Mouse (Mus musculus): ENCODE measurements around the gene Slc6a12. TPM values are rescaled to one million over a fixed set of nuclear protein-coding genes. Genes with fewer than 3 reads are reported as not detected.
A peak's percentile ranks its signal among the peaks of the same experiment; 100 is the strongest.

The Slc6a12 gene
- under 1 TPM; 0.11 to 0.20 TPM for total RNA-seq (2021)
- long read RNA-seq, experiment 1 = 0 reads
- long read RNA-seq, experiment 2 = 0 reads

DNA sequence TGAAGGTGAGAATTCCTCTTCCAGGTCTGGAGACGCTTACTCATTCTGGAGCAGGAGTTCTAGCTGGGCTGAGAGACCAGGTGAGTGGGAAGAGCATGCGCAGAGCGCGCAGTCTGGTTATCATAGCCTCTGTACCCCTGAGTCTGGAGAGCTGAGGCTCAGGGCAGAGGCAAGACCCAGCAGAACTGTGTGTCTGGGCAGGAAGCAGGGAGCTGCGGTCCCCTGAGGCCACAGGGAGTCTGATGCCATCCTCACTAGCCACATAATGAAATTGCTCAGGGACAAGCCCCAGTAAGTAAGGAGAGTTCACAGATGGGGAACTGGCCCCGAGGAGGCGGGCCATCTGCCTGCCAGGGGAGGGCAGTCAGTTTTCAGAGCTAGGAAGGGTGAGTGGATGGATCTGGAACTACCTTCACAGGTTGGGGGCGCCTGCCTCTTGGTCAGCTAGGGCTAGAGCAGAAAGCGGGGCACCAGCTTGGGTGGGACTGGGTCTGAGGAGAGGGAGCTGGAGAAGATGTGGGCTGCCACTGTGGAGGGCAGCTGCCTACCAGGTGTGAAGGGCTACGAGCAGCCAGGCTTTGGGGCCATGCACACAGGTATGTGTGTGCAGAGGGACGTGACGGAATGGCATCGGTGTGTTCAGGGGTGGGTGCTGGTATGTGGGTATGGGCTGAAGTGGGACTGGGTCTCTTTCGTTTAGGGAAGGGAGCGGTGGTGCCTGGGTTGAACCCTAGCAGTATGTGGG lies at the start of gene Slc6a12:
Gene Slc6a12, plus strand, starts transcription at position 51 of the 745 bp plus-strand sequence.
- DNase-seq = no peak
- Histone ChIP-seq H3K4me3 (no peak within 1 kb of the TSS), H3K27ac (no peak within 1 kb of the TSS)
- intact Hi-C loops (cut with DNase I) = no loop called here
- TF ChIP-seq CTCF (IDR thresholded peaks at IDR 0.05) = no peak

- no peak overlapping the region for H3K4me3 ChIP-seq
- TF ChIP-seq CTCF (IDR thresholded peaks at IDR 0.05) = no peak
- DNase-seq = no peak
- no peak overlapping the region for H3K27ac ChIP-seq
- intact Hi-C loops (cut with DNase I) = no loop called here
Observed at GRCm38 (mm10) chr6:121299317-121299716, 43.6 kb upstream of the Slc6a12 start.

- no peak for TF ChIP-seq CTCF (IDR thresholded peaks at IDR 0.05)
- peak; percentile 49 for DNase-seq
- H3K4me3 ChIP-seq = peak within 1 kb of the TSS; percentile 17
Observed at GRCm38 (mm10) chr6:121299954-121300353, 42.9 kb upstream of the Slc6a12 start, which contains the start of gene Slc6a13. Slc6a13 (plus strand) TSS chr6:121300227.

DNA sequence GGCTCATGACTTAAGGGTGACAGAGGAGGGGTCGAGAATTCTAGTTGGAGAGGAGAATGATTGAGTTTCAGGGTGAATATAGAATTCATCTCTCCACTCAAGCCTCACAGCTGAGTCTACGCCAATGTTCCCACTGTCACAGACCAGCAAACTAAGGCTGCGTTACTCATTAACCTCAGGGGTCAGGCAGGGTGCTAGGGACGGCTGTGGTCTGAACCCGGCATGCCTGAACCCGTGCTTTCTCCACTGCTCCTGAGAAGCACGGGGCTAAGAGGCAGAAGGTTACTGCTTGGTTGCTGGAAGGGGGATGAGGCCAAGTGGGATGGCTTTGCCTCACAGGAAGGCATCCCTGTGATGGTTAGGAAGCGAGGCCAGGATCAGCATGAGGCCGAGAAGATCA lies 42.4 kb upstream of the Slc6a12 start:
- intact Hi-C loops (cut with DNase I) = no loop called here
- H3K4me3 ChIP-seq = no peak overlapping the region; the same call in 1 of the 2 replicates
- no peak for DNase-seq
- no peak overlapping the region for H3K27ac ChIP-seq
- TF ChIP-seq CTCF (IDR thresholded peaks at IDR 0.05) = no peak

More at GRCm38 (mm10) chr6:121299954-121300353, 42.9 kb upstream of the Slc6a12 start, which contains the start of gene Slc6a13:
- intact Hi-C loops (cut with DNase I) = no loop called here
- no peak within 1 kb of the TSS for H3K27ac ChIP-seq

DNA sequence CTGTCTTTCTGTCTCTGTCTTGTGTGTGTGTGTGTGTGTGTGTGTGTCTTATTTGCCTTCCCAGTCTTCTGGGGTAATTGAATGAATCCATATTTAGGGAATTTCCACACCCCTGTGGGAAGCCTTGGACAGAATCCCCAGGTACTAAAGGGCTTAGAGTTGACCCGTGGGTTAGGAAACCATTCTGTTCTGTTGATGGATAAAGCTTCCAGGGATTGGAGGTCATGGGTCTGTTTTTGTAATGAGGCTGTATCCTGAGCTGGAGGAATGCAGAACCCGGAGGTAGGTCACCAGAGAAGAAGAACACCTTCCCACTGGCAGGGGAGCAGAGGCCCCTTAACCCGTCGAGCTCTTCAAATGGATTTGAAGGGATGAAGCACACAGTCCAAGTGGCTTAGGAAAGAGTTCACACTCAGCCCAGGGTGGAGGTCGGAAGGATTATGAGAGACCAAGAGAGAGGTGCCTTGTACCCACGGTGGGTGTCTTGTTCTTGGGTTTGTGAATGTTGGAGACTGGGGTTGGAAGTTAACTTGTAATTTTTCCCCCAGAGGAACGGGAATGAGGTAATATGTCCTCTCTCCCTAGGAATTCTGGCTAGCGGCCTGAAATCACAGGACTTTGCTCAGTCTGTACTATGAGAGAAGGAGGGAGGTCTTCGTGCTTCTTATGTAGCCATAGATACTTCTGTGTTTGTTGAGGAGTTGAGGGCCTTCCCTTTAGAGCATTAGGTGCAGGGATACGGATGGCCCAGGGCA lies 39.2 kb upstream of the Slc6a12 start:
- no peak overlapping the region for H3K4me3 ChIP-seq
- no peak for TF ChIP-seq CTCF (IDR thresholded peaks at IDR 0.05)
- no peak for DNase-seq
- H3K27ac ChIP-seq = no peak overlapping the region
- intact Hi-C loops (cut with DNase I) = no loop called here

GRCm38 (mm10) chr6:121304630-121305029 lies 38.2 kb upstream of the Slc6a12 start:
- DNase-seq = no peak
- no peak for TF ChIP-seq CTCF (IDR thresholded peaks at IDR 0.05)
- Histone ChIP-seq H3K27ac (no peak overlapping the region), H3K4me3 (no peak overlapping the region)
- intact Hi-C loops (cut with DNase I) = no loop called here

GRCm38 (mm10) chr6:121305571-121305970 lies 37.3 kb upstream of the Slc6a12 start:
- DNase-seq = no peak
- H3K4me3 ChIP-seq = no peak overlapping the region
- intact Hi-C loops (cut with DNase I) = no loop called here
- no peak for TF ChIP-seq CTCF (IDR thresholded peaks at IDR 0.05)
- H3K27ac ChIP-seq = no peak overlapping the region

- intact Hi-C loops (cut with DNase I) = no loop called here
- no peak for DNase-seq
- H3K27ac ChIP-seq = no peak overlapping the region
- H3K4me3 ChIP-seq = no peak overlapping the region
- no peak for TF ChIP-seq CTCF (IDR thresholded peaks at IDR 0.05)
Observed at GRCm38 (mm10) chr6:121310984-121311383, 31.9 kb upstream of the Slc6a12 start.

GRCm38 (mm10) chr6:121319099-121319498 lies 23.8 kb upstream of the Slc6a12 start:
- DNase-seq = no peak
- peak; percentile 33; the same call in 1 of the 2 replicates for TF ChIP-seq CTCF (IDR thresholded peaks at IDR 0.05)
- Histone ChIP-seq H3K27ac (no peak overlapping the region), H3K4me3 (no peak overlapping the region)
- intact Hi-C loops (cut with DNase I) = loop anchor here (5.0 kb wide), 1 partner anchor 42 kb away; no protein-coding TSS in a partner anchor

- no peak overlapping the region for H3K27ac ChIP-seq
- no peak for TF ChIP-seq CTCF (IDR thresholded peaks at IDR 0.05)
- intact Hi-C loops (cut with DNase I) = no loop called here
- DNase-seq = no peak
- H3K4me3 ChIP-seq = no peak overlapping the region
Observed at GRCm38 (mm10) chr6:121322381-121323110, 20.3 kb upstream of the Slc6a12 start.

DNA sequence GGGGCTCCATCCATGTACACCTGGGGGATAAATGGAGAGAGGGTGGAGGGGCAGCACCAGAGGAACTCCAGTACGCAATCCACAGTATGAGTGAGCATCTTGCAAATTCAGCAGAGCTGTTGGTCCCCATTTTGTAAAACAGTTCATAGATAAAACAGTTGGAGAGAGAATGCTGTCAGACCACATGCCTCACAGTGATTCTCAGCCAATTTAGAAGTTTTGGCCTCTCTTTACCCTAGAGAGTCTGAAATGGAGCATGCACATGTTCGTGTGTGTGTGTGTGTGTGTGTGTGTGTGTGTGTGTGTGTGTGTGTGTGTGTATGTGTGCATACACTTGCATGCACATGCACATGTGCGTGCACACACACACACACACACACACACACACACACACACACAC lies 17.6 kb upstream of the Slc6a12 start:
- no peak for TF ChIP-seq CTCF (IDR thresholded peaks at IDR 0.05)
- Histone ChIP-seq H3K27ac (no peak overlapping the region), H3K4me3 (no peak overlapping the region)
- intact Hi-C loops (cut with DNase I) = loop anchor here (5.0 kb wide), 1 partner anchor 53 kb away; no protein-coding TSS in a partner anchor
- DNase-seq = no peak

DNA sequence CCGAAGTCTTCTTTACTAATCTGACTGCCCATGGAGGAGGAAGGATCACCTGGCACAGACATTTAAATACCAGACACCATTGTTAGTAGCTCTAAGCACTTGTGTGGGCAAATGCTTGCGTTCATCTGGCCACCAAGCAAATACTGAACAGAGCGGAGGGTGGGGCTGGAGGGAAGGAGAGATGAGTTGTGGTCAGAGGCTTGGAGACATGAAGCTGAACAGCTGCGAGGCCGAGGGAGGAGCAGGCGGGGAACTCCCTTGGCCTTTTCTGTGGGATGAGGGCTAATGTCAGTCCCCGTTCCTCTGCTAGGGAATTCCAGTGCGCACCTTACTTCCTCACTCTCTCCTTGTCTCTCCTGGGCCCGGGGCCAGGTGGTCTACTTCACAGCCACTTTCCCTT lies 17.1 kb upstream of the Slc6a12 start:
- no peak for TF ChIP-seq CTCF (IDR thresholded peaks at IDR 0.05)
- DNase-seq = peak; percentile 47
- Histone ChIP-seq H3K27ac (no peak overlapping the region), H3K4me3 (no peak overlapping the region)
- intact Hi-C loops (cut with DNase I) = loop anchor here (5.0 kb wide), 1 partner anchor 53 kb away; no protein-coding TSS in a partner anchor
